Mouse (Mus musculus): ENCODE measurements around the gene BC048507. TPM values are rescaled to one million over a fixed set of nuclear protein-coding genes. Genes with fewer than 3 reads are reported as not detected.
A peak's percentile ranks its signal among the peaks of the same experiment; 100 is the strongest.

Gene BC048507
- polyA plus RNA-seq, 1 experiment from 2014 or later: not detected

- WGBS: under 1% methylated on average over 14 of the region's 19 CpGs
- peak; percentile 66 for ATAC-seq
- peak; percentile 84 for DNase-seq (ENCODE audit: low spot score)
Measured at GRCm38 (mm10) chr13:67844119-67844852, 18.8 kb upstream of the BC048507 start.

DNA sequence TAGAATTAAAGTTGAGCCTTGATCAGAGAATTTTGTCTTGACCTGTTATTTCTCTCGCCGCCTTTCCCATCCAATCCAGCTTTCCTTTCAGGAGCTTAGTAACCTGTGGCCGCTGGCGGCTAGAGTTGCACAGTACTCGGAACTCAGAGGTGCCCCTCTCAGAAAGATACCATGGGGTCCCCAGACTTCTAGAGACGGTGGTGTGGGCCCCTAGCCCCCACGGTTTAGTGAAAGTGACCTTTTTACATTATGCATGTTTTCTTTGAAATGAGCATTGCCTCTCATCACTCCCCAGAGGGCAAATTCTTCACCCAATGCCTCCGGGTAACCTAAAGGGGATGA lies 18.3 kb upstream of the BC048507 start:
- H3K4me1 ChIP-seq (ENCODE audit: insufficient read depth, low read depth, low read length): peaks cover 2% of the 10 kb centered on the region; the same call in 1 of the 2 replicates

More at GRCm38 (mm10) chr13:67844119-67844852, 18.8 kb upstream of the BC048507 start:
- no peak overlapping the region for H3K27ac ChIP-seq (ENCODE audit: low read length)
- no peaks in the 10 kb centered on the region for H3K27me3 ChIP-seq (replicated peaks; ENCODE audit: insufficient read depth, low read length)
- H3K9ac ChIP-seq (replicated peaks; ENCODE audit: low read depth): no peak overlapping the region
- H3K4me3 ChIP-seq (ENCODE audit: low read depth, low read length): peak overlapping the region; percentile 31
- H3K4me1 ChIP-seq (ENCODE audit: insufficient read depth, low read depth, low read length): peaks cover 2% of the 10 kb centered on the region; the same call in 1 of the 2 replicates
- no peaks in the 10 kb centered on the region for H3K9me3 ChIP-seq (ENCODE audit: low read length)
- peak; percentile 75 for TF ChIP-seq CTCF (IDR thresholded peaks at IDR 0.05)
- no peak for TF ChIP-seq EP300 (IDR thresholded peaks at IDR 0.05)
- peak overlapping the region; percentile 56 for H3K4me2 ChIP-seq (replicated peaks; ENCODE audit: low read depth, low read length)
- H3K36me3 ChIP-seq (ENCODE audit: insufficient read depth, low read length): no peaks in the 10 kb centered on the region

GRCm38 (mm10) chr13:67850361-67850760 lies 12.8 kb upstream of the BC048507 start:
- no peak for DNase-seq (ENCODE audit: low spot score)
- no peak for ATAC-seq
- H3K4me3 ChIP-seq (ENCODE audit: low read depth, low read length): no peak overlapping the region
- H3K36me3 ChIP-seq (ENCODE audit: insufficient read depth, low read length): no peaks in the 10 kb centered on the region
- H3K27ac ChIP-seq (ENCODE audit: low read length): no peak overlapping the region
- H3K4me1 ChIP-seq (ENCODE audit: insufficient read depth, low read depth, low read length): no peaks in the 10 kb centered on the region
- 73% methylated on average over 3 of the region's 3 CpGs for WGBS
- no peaks in the 10 kb centered on the region for H3K9me3 ChIP-seq (ENCODE audit: low read length)
- H3K27me3 ChIP-seq (replicated peaks; ENCODE audit: insufficient read depth, low read length): no peaks in the 10 kb centered on the region
- TF ChIP-seq EP300 (IDR thresholded peaks at IDR 0.05): no peak
- TF ChIP-seq CTCF (IDR thresholded peaks at IDR 0.05): no peak
- no peak overlapping the region for H3K4me2 ChIP-seq (replicated peaks; ENCODE audit: low read depth, low read length)
- H3K9ac ChIP-seq (replicated peaks; ENCODE audit: low read depth): no peak overlapping the region

More for the DNA sequence above, 18.3 kb upstream of the BC048507 start:
- peak overlapping the region; percentile 31 for H3K4me3 ChIP-seq (ENCODE audit: low read depth, low read length)
- TF ChIP-seq EP300 (IDR thresholded peaks at IDR 0.05) (no peak), CTCF (IDR thresholded peaks at IDR 0.05) (no peak)
- H3K4me2 ChIP-seq (replicated peaks; ENCODE audit: low read depth, low read length): peak overlapping the region; percentile 56
- no peak overlapping the region for H3K9ac ChIP-seq (replicated peaks; ENCODE audit: low read depth)
- no peaks in the 10 kb centered on the region for H3K9me3 ChIP-seq (ENCODE audit: low read length)
- ATAC-seq: no peak
- no peaks in the 10 kb centered on the region for H3K36me3 ChIP-seq (ENCODE audit: insufficient read depth, low read length)
- H3K27ac ChIP-seq (ENCODE audit: low read length): no peak overlapping the region
- H3K27me3 ChIP-seq (replicated peaks; ENCODE audit: insufficient read depth, low read length): no peaks in the 10 kb centered on the region
- WGBS: 20% methylated on average over 8 of the region's 8 CpGs
- DNase-seq (ENCODE audit: low spot score): no peak

DNA sequence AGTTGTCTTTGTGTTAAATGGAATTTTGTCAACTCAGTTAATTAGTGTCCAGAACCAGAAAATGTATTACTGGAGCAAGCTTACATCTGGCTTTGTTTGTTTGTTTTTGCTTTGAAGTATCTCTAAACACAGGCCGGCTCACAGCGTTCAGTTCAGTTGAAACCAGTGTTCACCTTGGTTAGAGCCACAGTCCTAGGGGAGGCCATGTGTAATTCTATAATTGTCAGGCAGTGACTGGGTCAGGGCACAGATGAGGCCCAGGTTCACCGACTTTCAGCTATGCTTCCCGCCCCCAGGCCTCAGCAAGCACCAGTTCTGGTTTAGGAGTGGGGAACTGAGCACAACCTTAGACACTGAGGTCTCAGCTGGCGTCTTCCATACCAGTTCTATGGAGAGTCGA lies 10.0 kb upstream of the BC048507 start:
- H3K4me3 ChIP-seq (ENCODE audit: low read depth, low read length): no peak overlapping the region
- H3K4me1 ChIP-seq (ENCODE audit: insufficient read depth, low read depth, low read length): no peaks in the 10 kb centered on the region
- H3K4me2 ChIP-seq (replicated peaks; ENCODE audit: low read depth, low read length): no peak overlapping the region
- ATAC-seq: no peak
- H3K9me3 ChIP-seq (ENCODE audit: low read length): no peaks in the 10 kb centered on the region
- DNase-seq (ENCODE audit: low spot score): no peak
- H3K27me3 ChIP-seq (replicated peaks; ENCODE audit: insufficient read depth, low read length): no peaks in the 10 kb centered on the region
- no peak overlapping the region for H3K27ac ChIP-seq (ENCODE audit: low read length)
- H3K9ac ChIP-seq (replicated peaks; ENCODE audit: low read depth): no peak overlapping the region
- TF ChIP-seq CTCF (IDR thresholded peaks at IDR 0.05) (no peak), EP300 (IDR thresholded peaks at IDR 0.05) (no peak)
- no peaks in the 10 kb centered on the region for H3K36me3 ChIP-seq (ENCODE audit: insufficient read depth, low read length)
- WGBS: 58% methylated on average over 6 of the region's 6 CpGs

DNA sequence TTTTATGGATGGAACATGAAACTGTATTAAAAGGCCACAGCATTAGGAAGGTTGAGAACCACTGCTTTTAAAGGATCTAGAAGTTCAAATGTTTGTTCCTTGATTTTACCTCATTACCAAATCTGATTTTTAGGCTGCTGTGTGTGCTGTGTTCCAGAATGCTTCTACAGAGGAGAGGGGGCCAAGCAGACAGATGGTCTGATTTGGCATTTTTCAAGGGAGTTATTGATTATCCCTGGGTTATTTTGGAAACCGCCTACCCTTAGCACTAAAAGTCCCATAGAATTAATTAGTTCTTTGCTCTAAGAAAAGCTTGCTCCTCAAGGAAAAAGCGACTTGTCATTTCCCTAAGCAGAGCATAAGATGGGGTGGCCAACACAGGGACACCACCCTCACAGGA lies 9.1 kb upstream of the BC048507 start:
- Histone ChIP-seq H3K9me3 (ENCODE audit: low read length) (no peaks in the 10 kb centered on the region), H3K4me3 (ENCODE audit: low read depth, low read length) (no peak overlapping the region), H3K4me1 (ENCODE audit: insufficient read depth, low read depth, low read length) (no peaks in the 10 kb centered on the region), H3K27ac (ENCODE audit: low read length) (no peak overlapping the region), H3K36me3 (ENCODE audit: insufficient read depth, low read length) (no peaks in the 10 kb centered on the region), H3K27me3 (replicated peaks; ENCODE audit: insufficient read depth, low read length) (no peaks in the 10 kb centered on the region), H3K9ac (replicated peaks; ENCODE audit: low read depth) (no peak overlapping the region), H3K4me2 (replicated peaks; ENCODE audit: low read depth, low read length) (no peak overlapping the region)
- ATAC-seq (no peak), DNase-seq (ENCODE audit: low spot score) (no peak)
- TF ChIP-seq EP300 (IDR thresholded peaks at IDR 0.05) (no peak), CTCF (IDR thresholded peaks at IDR 0.05) (no peak)
- 80% methylated on average over 2 of the region's 2 CpGs for WGBS

GRCm38 (mm10) chr13:67857317-67857716 lies 5.8 kb upstream of the BC048507 start:
- Histone ChIP-seq H3K9ac (replicated peaks; ENCODE audit: low read depth) (no peak overlapping the region), H3K27ac (ENCODE audit: low read length) (no peak overlapping the region), H3K9me3 (ENCODE audit: low read length) (no peaks in the 10 kb centered on the region), H3K4me1 (ENCODE audit: insufficient read depth, low read depth, low read length) (no peaks in the 10 kb centered on the region), H3K4me2 (replicated peaks; ENCODE audit: low read depth, low read length) (no peak overlapping the region), H3K36me3 (ENCODE audit: insufficient read depth, low read length) (no peaks in the 10 kb centered on the region), H3K27me3 (replicated peaks; ENCODE audit: insufficient read depth, low read length) (no peaks in the 10 kb centered on the region), H3K4me3 (ENCODE audit: low read depth, low read length) (no peak overlapping the region)
- ATAC-seq (no peak), DNase-seq (ENCODE audit: low spot score) (no peak)
- no peak for TF ChIP-seq EP300 (IDR thresholded peaks at IDR 0.05)
- TF ChIP-seq CTCF (IDR thresholded peaks at IDR 0.05): no peak
- 46% methylated on average over 1 of the region's 1 CpGs for WGBS
